Mouse (Mus musculus) ES-Bruce4 (cell line): ENCODE measurements around the gene Astn2.

Experiments
- CTCF ChIP-seq: IDR thresholded peaks from one replicate; pipeline ENCODE4 v1.8.1; 2011; ENCODE audit warnings: low read depth, low read length
- POLR2A ChIP-seq: IDR thresholded peaks from one replicate; pipeline ENCODE4 v1.8.1; 2011; ENCODE audit warnings: low read length; ENCODE audit not compliant: insufficient read depth

DNA sequence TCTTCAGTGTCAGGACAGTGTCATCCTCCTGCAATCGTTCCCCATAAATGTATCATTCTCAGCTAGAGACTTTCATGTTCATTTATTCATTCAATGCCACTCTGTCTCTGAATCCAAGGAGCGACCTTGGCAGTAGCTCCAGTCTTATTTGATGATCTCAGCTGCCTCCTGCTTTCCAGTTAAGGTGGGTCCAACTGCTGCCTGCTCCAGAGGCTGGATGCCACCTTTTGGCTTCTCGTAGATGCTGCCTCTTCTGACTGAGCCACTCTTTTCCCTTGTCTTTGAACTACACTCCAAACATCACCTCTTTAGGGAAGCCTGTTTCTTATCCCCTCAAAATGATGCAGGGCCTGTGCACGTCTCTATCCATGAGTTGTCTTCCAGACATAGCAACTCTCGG is 1002.1 kb downstream of the Astn2 start:
- TF ChIP-seq CTCF (no peak), POLR2A (no peak)
